Mouse (Mus musculus) megakaryocyte-erythroid progenitor cell, adult 5-6 weeks (primary cell): Measurements from ENCODE around the gene Fgf4. TPM values are rescaled to one million over a fixed set of nuclear protein-coding genes. Genes with fewer than 3 reads are reported as not detected.
A peak's percentile ranks its signal among the peaks of the same experiment; 100 is the strongest.

Experiments used
- ATAC-seq: replicated peaks from 2 replicates; pipeline ENCODE4 v1.8.0; 2016; ENCODE audit warnings: mild to moderate bottlenecking, inconsistent platforms; ENCODE audit not compliant: severe bottlenecking, poor library complexity, low FRiP score, low TSS enrichment
- total RNA-seq, 2 experiments: library from RNA; stranded (forward) in 1 of 2; stranded (reverse) in 1 of 2; fragments of 200-1000, 215-1000 nt in 1 of 2; fragments of >200 nt in 1 of 2; fragmentation: Nextera tagmentation in 1 of 2; gene quantifications; 2 replicates each; pipeline ENCODE4 v1.2.3; 2014 to 2017

Gene Fgf4
- not detected in 2 replicates for total RNA-seq (2014; fragmentation: Nextera tagmentation)
- total RNA-seq (2017), result not detected in 2 replicates

- ATAC-seq, result no peak
Measured at GRCm38 (mm10) chr7:144847067-144847466, at the start of gene Fgf4. Fgf4 (plus strand) TSS chr7:144847367.

GRCm38 (mm10) chr7:144798471-144798870 is 48.7 kb upstream of the Fgf4 start:
- ATAC-seq, result peak; percentile 56; the same call in 1 of the 2 replicates

GRCm38 (mm10) chr7:144807036-144807435 is 40.1 kb upstream of the Fgf4 start:
- ATAC-seq, result no peak

- ATAC-seq, result peak; percentile 87
Measured at GRCm38 (mm10) chr7:144807976-144808577, 39.1 kb upstream of the Fgf4 start.

GRCm38 (mm10) chr7:144811521-144811920 is 35.6 kb upstream of the Fgf4 start:
- ATAC-seq, result no peak

- no peak for ATAC-seq
Measured at GRCm38 (mm10) chr7:144821901-144822300, 25.3 kb upstream of the Fgf4 start.

GRCm38 (mm10) chr7:144823988-144824387 is 23.2 kb upstream of the Fgf4 start:
- ATAC-seq, result no peak

GRCm38 (mm10) chr7:144828369-144828768 is 18.8 kb upstream of the Fgf4 start:
- ATAC-seq, result no peak

GRCm38 (mm10) chr7:144837891-144838488 is 9.2 kb upstream of the Fgf4 start, which contains the start of gene Fgf3:
Fgf3 (plus strand) TSS chr7:144838083.
- ATAC-seq, result no peak

- no peak for ATAC-seq
Measured at GRCm38 (mm10) chr7:144838522-144839503, 8.4 kb upstream of the Fgf4 start.

GRCm38 (mm10) chr7:144846158-144846557 is 1.0 kb upstream of the Fgf4 start:
- peak; percentile 74 for ATAC-seq

- no peak for ATAC-seq
Measured at GRCm38 (mm10) chr7:144851321-144851720, 4.2 kb downstream of the Fgf4 start.

- no peak for ATAC-seq
Measured at GRCm38 (mm10) chr7:144854966-144855365, 7.8 kb downstream of the Fgf4 start.

GRCm38 (mm10) chr7:144857158-144857557 is 10.0 kb downstream of the Fgf4 start:
- no peak for ATAC-seq

- ATAC-seq, result no peak
Measured at GRCm38 (mm10) chr7:144857826-144858342, 10.7 kb downstream of the Fgf4 start.

- ATAC-seq, result no peak
Measured at GRCm38 (mm10) chr7:144858702-144859101, 11.5 kb downstream of the Fgf4 start.

- ATAC-seq, result no peak
Measured at GRCm38 (mm10) chr7:144861056-144861768, 14.0 kb downstream of the Fgf4 start.

- no peak for ATAC-seq
Measured at GRCm38 (mm10) chr7:144861769-144862070, 14.6 kb downstream of the Fgf4 start.

GRCm38 (mm10) chr7:144862126-144862525 is 15.0 kb downstream of the Fgf4 start:
- ATAC-seq, result no peak
